Mouse (Mus musculus): ENCODE data around the gene Id4.

- TF ChIP-seq CTCF (IDR thresholded peaks at IDR 0.05; ENCODE audit: borderline replicate concordance, insufficient read depth, low read length) = no peak
- TF ChIP-seq POLR2A (IDR thresholded peaks at IDR 0.05; ENCODE audit: low read depth, low read length) = no peak
Observed at GRCm38 (mm10) chr13:48252559-48252958, 8.5 kb upstream of the Id4 start.
